Mouse (Mus musculus) gastrocnemius, adult 18-20 months (tissue): ENCODE results near the gene Smyd3. TPM values are rescaled to one million over a fixed set of nuclear protein-coding genes. Genes with fewer than 3 reads are reported as not detected.

ENCODE experiments used
- DNase-seq: peaks from one replicate; pipeline ENCODE4 v3.0.0; 2021; ENCODE audit warnings: low spot score
- total RNA-seq, 2 experiments: library from RNA; stranded (reverse); gene quantifications; 2 replicates each; pipeline ENCODE4 v1.2.3; 2021

The Smyd3 gene
- total RNA-seq, 2 experiments from 2014 or later: 5.1 to 5.2 TPM

DNA sequence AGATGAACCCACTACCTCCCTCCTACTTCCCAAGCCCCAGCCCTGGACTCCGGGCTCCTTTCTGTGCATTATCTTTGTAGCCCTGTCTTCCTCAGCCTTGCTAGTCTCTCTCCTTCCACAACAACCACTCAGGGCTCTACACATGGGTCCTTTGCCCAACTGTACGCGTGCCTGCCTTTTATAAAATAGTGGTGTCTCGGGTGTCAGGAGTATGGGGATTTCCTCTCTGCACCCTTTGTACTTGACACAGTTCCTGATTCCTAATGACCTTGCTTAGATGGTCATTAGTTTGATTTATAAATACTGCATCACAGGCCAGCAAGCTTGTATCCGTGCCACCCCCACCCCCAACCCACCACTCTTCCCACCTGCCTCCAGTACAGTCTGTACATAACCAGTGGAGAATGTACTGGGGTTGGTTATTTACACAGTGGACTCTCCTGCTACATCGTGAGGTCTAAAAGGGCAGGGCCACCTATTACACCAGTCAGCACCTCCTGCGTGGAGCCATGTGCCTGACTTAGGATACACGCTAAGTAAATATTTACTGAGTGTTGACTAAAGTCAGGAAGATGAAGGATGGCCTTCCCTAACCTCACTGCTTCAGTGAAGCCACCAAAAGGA, 281.5 kb downstream of the Smyd3 start:
- no peak for DNase-seq

DNA sequence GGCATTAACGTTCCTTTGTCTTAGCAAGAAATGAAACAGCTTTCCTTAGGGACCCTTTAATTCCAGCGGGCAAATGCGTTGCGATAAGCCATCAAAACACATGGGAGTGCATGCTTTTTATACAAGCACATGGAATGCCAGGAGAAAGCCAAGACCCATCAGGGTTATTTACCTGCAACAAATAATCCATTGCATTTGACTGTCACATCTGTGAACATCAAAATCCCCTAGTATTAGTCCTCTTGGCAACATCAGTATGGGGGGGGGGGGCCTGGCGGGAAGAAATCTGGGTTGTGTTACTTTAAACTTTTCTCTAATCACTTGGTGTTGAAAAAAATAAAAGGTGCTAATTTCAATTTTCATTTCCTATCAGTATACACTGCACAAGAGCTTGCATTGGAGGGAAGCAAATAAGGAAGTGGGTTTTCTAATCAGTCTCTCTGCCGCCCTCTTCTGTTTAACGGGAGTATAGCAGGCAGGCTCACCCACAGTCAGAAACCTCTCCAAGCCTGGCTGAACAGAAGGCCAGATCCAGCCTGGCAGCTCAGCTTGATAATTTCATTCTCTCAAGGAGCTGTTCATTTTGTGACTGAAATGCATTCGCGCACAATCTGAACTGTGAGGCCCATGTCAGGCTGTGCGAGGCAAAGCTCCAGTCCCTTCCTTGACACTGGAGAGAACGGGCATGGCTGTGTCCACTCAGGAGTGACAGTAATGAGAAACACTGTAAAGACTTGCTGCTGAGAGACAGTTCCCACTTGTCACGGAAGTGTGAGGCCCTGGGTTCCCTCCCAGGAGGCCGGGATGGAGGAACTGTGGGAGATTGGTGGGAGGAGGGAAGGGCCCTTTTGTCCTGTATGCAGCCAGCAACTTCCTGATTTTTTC, 285.8 kb downstream of the Smyd3 start:
- DNase-seq: peak; percentile 54

DNA sequence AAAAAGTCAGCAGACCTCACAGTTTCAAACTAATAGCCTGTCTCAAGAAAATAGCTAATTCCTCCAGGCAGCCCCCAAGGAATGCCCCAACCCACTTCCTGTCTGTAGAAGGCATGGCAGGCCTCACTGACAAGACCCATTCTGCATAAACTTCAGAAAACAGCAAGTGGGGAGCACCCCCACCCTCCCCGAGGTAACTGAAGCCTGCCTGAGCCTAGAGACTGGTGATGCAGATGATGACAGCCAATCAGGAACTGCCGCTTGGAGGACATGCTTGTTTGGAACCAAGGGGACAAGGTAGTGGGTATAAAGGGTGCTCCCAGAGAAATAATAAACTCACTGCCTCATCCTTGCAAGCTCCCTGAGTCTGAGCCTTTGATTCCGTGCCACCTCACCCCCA, 288.3 kb downstream of the Smyd3 start:
- no peak for DNase-seq

DNA sequence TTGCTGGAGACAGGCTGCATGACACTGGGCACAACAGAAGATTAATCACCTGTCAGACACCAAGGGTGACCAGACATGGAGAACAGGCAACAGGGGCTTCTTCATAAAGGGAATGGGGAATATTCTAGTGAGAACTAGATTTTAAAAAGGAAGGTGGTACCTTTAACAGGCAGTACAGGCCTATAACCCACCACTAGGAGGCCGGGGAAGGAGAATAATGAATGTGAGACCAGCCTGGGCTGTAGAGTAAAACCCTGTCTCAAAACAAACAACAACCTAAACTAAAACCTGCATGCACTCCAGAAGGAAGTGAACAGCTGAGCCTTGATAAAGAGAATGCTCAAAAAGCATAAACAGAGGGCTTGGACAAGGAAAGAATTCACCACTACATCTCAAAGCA, 297.6 kb downstream of the Smyd3 start:
- no peak for DNase-seq

DNA sequence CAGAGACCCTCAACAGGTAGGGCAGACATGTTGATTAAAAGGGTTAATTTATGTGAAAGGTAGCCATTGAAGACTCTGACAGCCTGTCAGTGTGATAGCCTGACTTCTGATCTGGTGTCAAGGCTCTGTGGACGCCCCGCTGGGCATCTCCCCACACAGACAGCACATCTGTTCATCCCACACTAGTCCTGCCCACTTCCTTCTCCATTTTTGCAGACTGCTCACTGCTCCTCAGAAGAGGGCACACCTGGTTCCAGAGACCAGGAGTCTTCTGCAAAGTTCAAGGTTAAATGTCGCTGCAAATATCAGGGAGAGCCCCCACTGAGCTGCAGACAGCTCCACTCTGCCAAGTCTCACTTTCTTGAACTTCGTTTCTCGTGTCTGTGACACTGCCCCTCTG, 299.8 kb downstream of the Smyd3 start:
- DNase-seq: no peak

DNA sequence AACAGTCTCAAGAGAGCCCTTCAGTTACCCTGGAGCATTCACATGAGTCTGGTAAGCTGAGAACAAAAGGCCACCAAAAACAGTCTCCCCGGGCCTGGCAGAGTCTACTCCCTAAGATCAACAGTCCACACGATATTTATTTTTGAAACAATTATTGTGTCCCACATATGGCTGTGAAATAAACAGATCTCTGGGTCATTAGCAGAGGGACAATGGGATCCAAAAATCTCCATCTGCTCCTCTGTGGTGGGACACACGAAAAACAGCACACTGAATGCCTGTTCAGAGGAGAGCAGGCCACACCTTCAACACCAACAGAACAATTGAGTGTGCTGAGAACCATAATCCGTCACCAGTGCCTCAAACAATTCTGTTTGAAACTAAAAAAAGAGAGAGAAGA, 300.8 kb downstream of the Smyd3 start:
- DNase-seq: no peak

DNA sequence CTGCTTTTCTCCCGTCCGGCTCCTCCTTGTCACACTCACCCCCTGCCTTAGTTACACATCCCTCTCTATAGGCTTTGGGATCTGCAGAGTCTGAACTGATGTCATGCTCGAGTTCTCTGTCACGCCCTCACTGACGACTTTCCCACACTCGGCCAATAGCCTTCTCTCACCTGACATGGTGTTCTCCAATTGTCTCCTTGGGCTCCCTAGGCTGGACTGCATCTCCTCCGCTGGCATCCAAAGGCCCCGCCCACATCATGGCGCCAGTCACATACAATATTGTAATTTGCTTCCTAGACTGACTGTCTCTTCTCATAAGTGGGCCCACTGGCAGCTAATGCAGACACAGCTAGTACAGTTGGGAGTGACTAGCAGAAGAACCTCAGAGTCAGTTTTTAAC, 304.5 kb downstream of the Smyd3 start:
- no peak for DNase-seq

DNA sequence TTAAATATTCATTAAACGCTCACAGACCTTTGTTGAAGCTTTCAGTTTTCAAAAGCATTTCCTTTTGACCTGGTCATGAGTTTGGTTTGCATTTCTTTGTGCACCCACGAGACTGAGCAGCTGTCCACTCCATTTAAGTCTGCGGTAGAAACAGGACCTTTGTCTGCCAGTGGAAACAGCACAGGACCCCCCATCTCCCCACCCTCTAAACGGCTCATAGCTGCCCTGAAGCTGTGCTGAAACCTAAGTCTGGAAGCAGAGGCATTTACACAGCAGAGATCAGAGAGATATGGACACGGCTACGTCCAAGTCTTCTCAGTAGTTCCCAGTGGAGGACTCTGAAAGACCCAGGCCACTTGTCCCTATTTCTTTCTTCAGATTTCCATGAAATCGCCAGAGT, 305.5 kb downstream of the Smyd3 start:
- DNase-seq: no peak

DNA sequence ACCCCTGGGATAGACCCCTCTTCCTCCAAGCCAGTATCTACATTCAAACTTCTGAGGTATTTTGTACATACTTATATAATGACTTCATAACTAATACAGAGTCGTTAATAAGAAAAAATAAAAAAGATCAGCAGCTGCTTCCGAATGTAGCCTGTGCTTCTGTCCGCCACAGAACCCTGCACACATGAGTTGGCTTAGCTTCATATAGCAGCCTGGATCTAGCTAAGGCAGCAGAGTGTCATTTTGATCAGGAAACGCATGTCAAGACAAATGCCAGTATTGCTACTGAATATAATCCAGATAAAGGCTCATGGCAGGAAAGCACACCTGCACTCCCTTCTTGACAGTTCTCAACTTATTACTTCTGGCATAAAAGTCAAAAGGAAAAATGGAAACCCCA, 306.5 kb downstream of the Smyd3 start:
- DNase-seq: no peak

DNA sequence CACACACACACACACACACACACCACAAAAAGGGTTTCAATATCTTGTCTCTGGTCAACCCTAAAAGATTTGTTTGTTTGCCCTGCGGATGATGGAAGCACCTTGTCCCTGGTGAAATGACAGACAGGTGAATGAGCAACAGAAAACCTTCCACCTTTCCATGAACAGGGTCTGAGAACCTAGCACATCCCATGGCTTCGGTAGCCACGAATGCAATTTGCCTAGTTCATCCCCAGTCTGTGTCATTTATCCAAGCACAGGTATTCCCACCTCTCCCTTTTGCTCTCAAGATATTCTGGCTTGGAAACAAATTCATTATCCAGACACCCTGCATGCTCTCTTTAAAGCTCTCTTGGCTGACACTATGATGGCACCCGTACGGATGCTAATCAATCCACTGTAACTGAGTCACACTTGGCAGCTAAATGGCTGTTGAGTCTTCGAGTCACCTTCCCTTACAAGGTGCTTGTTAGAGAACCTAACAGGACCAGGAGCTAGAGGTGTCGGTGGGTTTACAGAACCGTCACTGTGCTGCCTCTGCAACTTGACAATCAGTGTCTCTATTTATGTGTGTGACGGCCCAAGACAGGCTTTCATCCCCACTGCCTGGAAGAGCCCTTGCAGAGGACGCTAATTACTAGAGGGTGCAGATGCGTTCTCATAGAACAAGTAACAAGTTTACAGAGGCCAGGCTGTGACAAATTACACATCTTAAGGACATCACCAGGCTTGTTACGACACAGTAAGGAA, 309.8 kb downstream of the Smyd3 start:
- no peak for DNase-seq

DNA sequence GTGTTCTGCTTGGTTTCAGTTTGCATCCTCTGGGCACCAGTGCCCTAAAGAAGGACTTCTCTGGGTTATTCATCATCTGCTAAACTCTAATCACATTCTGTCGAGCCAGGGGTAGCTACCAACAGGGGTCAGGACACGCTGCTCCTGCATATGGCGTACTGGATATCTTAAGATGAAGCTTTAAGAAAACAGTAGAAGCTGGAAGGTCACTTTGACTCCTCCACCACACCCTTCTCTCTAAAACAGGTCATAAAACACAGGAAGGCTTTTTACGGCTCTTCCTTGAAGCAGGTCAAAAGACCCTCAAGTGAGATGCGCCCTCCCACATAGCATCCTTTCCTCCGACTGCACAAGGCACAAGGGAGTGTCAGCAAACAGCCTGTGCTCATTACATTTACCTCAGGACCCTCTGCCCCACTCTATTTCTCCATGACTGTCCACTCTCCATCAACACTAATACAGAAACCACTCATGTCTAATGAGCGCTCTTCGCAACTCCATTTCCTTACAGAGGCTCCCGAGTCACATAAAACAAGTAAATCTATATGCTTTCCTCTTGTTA, 310.6 kb downstream of the Smyd3 start:
- no peak for DNase-seq

DNA sequence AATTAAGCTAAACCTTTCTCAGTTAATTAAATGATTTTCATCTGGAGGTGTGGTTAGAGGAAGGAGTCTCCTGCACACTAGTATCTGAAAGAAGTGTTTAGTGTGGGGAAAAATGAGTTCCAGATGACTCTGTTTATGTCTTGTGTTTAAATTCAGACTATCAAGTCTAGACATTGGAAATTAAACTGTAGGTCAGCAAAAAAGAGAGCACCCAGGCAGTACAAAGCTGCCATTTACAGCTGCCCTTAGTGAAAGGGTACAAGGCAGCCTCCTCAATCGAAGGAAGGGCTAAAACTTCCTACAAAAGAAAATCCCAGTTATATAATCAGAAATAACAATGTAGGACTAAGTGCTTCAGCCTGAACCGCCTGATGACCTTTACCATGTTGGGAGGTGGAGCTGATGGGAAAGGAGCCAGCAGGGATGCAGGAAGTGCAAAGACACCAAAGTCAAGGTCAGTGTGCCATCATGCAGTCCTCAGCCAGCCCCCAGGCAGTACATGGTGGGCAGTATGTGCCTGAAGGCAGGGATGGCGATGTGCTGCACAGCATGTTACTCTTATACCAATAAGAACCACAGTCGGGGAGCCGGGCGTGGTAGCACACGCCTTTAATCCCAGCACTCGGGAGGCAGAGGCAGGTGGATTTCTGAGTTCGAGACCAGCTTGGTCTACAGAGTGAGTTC, 319.2 kb downstream of the Smyd3 start:
- no peak for DNase-seq

DNA sequence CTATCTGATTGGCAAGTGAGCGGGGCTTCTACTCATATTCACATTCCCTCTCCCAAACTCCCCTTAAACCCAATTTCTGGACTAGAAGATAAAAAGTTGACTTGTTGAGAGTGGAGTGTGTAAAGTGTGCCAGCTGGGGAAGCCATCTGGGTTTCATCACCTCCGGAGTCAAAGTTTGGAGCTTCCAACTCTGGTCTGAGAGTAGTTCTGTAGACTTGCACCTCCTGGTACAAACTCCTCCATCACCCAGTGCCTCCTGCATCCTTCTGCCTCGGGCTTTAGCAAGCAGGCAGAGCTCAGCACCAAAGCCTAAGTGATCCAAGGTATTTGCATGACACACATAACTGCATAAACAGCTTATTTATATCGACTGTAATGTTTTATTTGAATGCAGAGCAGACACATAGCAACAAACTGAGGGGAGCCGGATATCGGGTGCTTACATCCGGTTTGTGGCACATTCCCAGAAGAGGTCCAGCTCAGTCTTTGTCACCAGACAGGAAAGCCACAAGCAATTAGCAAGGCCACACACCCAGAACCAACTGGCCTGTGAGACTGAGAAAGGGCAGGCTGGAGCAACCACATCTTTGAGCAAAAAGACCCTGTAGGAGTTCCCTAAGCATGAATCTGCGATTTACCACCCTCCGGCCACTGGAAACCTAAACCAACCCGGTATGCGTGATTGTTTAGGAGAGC, 319.9 kb downstream of the Smyd3 start:
- DNase-seq: no peak

DNA sequence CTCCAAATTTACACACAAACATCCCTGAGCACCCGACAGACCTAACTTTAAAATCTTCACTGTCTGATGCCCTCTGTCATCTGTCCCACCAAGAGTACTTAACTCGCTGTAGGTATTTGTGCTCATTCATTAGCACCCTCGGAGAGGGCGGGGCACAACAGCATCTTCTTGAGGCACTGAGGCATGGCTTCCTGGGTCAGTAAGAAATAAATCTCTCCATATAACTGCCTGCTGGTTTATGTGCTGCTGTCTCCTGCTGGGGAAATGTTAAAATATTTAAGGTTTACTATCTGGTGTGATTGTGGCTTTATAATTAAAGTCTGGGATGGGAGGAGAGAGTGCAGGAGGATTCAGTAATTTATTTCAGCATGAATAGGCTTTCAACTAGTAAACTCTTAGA, 320.7 kb downstream of the Smyd3 start:
- no peak for DNase-seq

DNA sequence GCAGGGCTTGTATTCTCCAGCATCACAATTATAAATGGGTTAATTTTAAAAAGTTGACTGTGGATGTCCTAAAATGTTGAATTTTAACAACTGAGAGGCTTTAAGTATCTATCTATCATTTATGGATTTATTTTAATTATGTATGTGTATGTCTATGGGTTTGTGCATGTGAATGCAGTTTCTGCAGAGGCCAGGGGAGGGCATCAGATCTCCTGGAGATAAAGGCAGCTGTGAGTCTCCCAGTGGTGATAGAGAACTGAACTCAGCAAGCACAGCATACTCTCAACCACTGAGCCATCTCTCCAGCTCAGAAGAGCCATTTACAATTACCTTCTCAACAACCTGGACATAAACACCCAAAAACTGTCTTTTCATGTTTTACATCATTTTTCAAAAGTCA, 321.4 kb downstream of the Smyd3 start:
- no peak for DNase-seq

DNA sequence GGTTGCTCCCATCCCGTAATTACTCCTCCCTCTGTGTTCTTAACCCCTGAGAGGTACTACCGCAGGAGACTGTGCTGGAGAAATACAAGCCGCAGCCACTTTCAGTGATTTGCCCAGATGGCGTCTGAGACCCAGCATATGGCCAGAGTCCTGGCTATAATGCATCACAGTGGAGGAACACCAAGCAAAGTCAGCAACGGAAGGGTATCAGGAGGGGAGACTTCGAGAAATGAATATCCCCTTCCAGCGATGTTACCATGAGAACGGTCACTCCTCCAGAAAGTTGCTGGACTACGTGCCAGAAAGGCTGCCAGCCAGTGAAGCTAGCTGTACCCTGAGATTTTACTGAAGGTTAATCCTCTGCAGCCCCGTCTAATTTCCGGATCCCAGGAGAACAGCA, 325.1 kb downstream of the Smyd3 start:
- DNase-seq: no peak

DNA sequence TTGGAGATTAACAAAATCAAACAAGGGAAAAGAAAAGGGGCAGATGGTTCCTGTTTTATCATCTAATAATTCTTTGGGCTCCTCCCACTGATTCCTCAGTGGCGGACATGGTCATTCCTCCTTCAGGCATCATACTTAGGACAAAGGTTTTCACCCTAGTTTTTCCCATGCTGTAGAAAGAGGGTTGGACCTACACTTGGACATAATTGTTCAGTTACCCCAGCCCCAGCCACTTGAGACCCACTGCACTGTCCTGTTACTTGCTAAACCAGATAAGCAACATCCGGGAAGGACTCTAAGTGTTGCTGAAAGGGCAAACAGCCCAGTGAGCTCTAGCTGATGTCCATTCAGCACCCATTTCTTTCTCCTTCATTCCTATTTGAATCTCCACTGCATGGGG, 327.0 kb downstream of the Smyd3 start:
- no peak for DNase-seq

DNA sequence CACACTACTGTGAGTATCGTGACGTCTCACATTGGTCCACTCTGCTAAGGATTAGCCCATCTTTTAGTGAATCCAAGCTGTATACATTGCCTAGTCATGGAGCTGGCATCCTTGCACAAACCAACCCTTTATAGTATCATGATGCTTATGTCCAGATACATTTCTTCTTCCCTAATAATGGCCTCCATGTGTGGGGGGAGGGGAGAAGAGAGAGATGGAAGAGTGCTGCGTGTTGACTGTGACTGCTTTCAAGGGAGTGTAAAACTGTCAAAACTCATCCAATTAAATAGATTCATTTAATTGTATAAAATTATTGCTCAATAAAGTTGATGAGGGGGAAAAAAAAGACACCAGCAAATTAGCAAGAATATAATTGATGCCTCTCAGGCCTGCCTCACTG, 330.7 kb downstream of the Smyd3 start:
- DNase-seq: no peak

DNA sequence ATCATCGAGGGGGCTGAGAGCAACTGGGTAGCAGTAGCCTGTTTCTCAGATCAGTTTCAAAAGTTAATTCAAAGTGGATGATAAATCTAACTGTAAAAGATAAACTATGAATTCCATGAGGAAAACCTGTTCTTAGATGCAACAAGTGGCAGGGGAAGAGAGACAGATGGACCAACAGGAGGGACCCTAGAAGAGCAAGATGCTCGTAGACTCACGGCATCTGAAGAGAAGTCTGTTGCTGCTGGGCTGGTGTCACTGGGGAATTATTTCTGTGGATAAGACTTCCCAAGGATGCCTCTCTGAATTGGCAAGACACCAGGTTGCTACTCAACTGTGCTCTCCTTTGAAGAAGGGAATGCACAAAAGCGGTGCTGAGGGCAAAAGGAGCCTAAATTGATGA, 333.2 kb downstream of the Smyd3 start:
- no peak for DNase-seq

DNA sequence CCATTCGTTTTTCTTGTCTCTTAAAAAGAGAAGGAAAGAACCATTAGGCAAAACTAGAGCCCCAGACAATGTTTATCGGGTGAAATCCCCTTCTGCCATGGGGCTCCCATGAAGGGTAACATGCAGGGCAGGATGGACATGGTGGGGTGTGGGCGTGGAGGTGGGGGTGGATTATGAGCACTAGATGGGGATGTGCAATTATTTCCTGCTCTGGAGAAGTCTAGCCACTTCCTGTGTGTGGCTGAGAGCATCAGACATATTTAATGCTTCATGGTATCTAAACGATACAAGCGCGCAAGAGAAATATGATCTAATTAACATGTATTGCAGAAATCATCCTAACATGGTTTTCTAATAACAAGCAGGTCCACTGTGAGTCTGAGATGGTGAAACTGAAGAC, 334.3 kb downstream of the Smyd3 start:
- DNase-seq: no peak

DNA sequence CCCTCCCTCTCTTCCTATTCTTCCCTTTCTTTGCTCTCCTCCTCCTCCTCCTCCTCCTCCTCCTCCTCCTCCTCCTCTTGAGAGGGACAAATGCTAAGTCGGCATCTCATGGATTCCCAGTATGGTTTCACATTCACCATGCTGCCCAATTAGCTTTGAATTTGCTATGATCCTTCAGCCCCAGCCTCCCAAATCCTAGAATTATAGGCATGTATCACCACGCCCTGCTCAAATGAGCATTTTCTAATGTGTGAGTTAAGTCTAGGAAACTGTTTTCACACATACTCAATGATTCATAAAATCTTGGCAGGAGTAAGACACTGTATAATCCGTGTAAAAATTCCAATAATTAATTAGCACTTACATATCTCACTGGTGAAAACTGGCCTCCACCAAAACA, 337.3 kb downstream of the Smyd3 start:
- no peak for DNase-seq
